Mouse (Mus musculus): Measurements from ENCODE around the gene Vat1. TPM values are rescaled to one million over a fixed set of nuclear protein-coding genes. Genes with fewer than 3 reads are reported as not detected.

Vat1 gene
- polyA plus RNA-seq, 1 experiment from 2014 or later, result 47.6 TPM

DNA sequence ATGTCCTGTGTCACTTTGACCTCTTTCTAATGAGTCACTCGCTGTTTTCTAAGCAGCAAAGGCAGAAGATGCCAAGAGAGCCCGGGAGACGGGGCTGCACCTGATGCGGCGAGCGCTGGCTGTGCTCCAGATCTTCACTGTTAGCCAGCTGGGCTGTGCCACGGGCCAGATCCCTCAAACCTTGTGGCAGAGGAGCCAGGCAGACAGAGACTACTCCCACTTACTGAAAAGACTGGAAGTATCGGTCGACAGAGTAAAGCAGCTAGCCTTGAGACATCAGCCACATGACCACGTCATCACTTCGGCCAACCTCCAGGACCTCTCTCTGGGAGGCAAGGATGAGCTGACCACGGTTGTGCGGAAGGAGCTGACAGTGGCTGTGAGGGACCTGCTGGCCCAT lies 32.6 kb downstream of the Vat1 start:
- H3K4me2 ChIP-seq (replicated peaks; ENCODE audit: low read depth, low read length), result no peak overlapping the region
- H3K27me3 ChIP-seq (ENCODE audit: control insufficient read depth, insufficient read depth, low read length), result no peaks in the 10 kb centered on the region
- peaks cover 41% of the 10 kb centered on the region for H3K36me3 ChIP-seq (ENCODE audit: control insufficient read depth, insufficient read depth, low read length)
- no peak for ATAC-seq (ENCODE audit: insufficient number of reproducible peaks, insufficient read depth, low FRiP score, low read depth)
- H3K4me3 ChIP-seq (ENCODE audit: low read depth, low read length), result no peak overlapping the region
- H3K4me1 ChIP-seq (ENCODE audit: control insufficient read depth, insufficient read depth, low read length), result no peaks in the 10 kb centered on the region
- H3K9me3 ChIP-seq (ENCODE audit: control insufficient read depth, low read depth, low read length), result no peaks in the 10 kb centered on the region
- 85% methylated on average over 13 of the region's 13 CpGs for WGBS
- no peak overlapping the region for H3K27ac ChIP-seq (ENCODE audit: low read length)
- no peak overlapping the region for H3K9ac ChIP-seq (replicated peaks; ENCODE audit: low read depth, low read length)

DNA sequence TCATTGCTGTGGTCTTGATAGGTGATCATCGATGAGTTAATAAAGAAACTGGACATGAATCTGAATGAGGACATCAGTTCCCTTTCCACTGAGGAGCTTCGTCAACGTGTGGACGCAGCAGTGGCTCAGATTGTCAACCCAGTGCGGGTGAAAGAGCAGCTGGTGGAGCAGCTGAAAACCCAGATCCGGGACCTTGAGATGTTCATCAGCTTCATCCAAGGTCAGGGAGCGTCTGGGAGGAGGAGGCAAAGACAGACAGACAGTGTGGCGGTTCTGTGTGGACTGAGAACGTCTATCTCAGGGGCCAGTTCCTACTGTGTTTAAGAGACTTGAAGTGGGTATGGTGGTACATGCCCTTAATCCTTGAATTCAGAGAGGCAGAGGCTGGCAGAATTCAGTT lies 34.7 kb downstream of the Vat1 start:
- H3K27me3 ChIP-seq (ENCODE audit: control insufficient read depth, insufficient read depth, low read length), result no peaks in the 10 kb centered on the region
- peaks cover 41% of the 10 kb centered on the region for H3K36me3 ChIP-seq (ENCODE audit: control insufficient read depth, insufficient read depth, low read length)
- 90% methylated on average over 9 of the region's 9 CpGs for WGBS
- no peak overlapping the region for H3K4me3 ChIP-seq (ENCODE audit: low read depth, low read length)
- H3K4me2 ChIP-seq (replicated peaks; ENCODE audit: low read depth, low read length), result no peak overlapping the region
- H3K4me1 ChIP-seq (ENCODE audit: control insufficient read depth, insufficient read depth, low read length), result peaks cover 8% of the 10 kb centered on the region; the same call in 1 of the 2 replicates
- no peak for ATAC-seq (ENCODE audit: insufficient number of reproducible peaks, insufficient read depth, low FRiP score, low read depth)
- H3K9me3 ChIP-seq (ENCODE audit: control insufficient read depth, low read depth, low read length), result no peaks in the 10 kb centered on the region
- H3K9ac ChIP-seq (replicated peaks; ENCODE audit: low read depth, low read length), result no peak overlapping the region
- no peak overlapping the region for H3K27ac ChIP-seq (ENCODE audit: low read length)

DNA sequence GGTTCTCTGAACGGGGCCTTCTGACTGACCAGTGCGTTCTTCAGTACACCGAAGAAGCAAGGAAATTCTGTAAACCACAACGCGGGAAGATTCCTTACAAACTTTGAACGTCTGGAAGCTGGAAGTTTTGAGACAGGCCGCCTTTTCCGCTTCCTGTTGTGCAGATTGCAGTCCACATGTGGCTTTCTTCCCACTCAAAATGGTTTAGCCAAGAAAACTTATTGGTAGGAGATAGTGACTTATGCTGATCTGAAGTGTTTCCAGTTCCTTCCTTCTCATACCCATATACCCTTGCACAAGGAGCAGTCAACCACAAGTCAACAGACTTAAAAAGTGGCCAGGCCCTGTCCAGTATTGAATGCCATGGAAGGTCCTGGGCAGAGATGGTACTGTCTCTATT lies 39.9 kb downstream of the Vat1 start:
- H3K4me2 ChIP-seq (replicated peaks; ENCODE audit: low read depth, low read length), result peak overlapping the region; percentile 86
- H3K9me3 ChIP-seq (ENCODE audit: control insufficient read depth, low read depth, low read length), result no peaks in the 10 kb centered on the region
- ATAC-seq (ENCODE audit: insufficient number of reproducible peaks, insufficient read depth, low FRiP score, low read depth), result no peak
- H3K9ac ChIP-seq (replicated peaks; ENCODE audit: low read depth, low read length), result no peak overlapping the region; the same call in 1 of the 2 replicates
- peak overlapping the region; percentile 97; the same call in 1 of the 2 replicates for H3K4me3 ChIP-seq (ENCODE audit: low read depth, low read length)
- WGBS, result 60% methylated on average over 8 of the region's 8 CpGs
- H3K4me1 ChIP-seq (ENCODE audit: control insufficient read depth, insufficient read depth, low read length), result peaks cover 19% of the 10 kb centered on the region; the same call in 1 of the 2 replicates
- peaks cover 9% of the 10 kb centered on the region for H3K36me3 ChIP-seq (ENCODE audit: control insufficient read depth, insufficient read depth, low read length)
- no peak overlapping the region for H3K27ac ChIP-seq (ENCODE audit: low read length)
- H3K27me3 ChIP-seq (ENCODE audit: control insufficient read depth, insufficient read depth, low read length), result no peaks in the 10 kb centered on the region

DNA sequence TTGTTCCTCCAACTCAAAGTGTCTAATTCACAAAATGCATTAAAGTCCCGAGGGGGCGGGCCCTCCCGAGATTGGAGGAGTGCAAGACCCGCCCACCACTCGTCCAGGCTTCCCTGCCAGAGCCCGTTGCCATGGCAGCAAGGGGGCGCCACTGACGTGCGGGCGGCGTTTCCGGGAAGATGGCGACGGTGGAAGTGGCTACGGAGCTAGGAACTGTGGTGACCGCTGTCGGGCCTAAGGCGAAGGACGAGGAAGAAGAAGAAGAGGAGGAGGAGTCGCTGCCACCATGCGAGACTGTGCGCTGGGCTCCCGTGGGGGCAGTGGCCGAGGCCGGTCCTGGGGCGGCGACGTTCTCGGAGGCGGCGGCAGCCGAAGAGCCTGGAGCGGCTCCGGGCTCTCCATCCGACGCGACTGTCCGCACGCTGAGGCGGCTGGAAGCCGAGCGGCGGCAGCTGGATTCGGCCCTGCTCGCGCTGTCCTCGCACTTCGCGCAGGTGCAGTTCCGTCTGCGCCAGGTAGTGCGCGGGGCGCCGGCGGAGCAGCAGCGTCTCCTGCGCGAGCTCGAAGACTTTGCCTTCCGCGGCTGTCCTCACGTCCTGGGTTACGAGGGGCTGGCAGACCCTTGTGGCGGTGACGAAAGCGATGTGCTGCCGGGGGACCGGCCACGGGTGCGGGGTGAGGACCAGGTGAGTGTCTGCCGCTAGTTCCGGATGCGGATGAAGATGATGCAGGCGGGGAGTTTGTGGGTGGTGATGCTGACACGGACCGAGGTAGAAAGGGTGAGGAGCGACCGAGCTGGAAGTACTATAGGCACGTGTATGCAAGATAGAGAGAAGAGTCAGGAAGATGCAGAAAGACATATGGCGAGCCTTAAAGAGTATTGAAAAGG lies 40.9 kb downstream of the Vat1 start, which contains the start of the genes Rundc1 and Ptges3l:
TSS of gene Rundc1 (plus strand) at position 161 of the 889 bp plus-strand sequence.
TSS of gene Ptges3l (minus strand) at position 409 of the 889 bp plus-strand sequence.
- under 1% methylated on average over 79 of the region's 81 CpGs for WGBS
- peaks cover 19% of the 10 kb centered on the region; the same call in 1 of the 2 replicates for H3K4me1 ChIP-seq (ENCODE audit: control insufficient read depth, insufficient read depth, low read length)
- H3K27me3 ChIP-seq (ENCODE audit: control insufficient read depth, insufficient read depth, low read length), result no peaks in the 10 kb centered on the region
- peaks cover under 1% of the 10 kb centered on the region for H3K36me3 ChIP-seq (ENCODE audit: control insufficient read depth, insufficient read depth, low read length)
- H3K9ac ChIP-seq (replicated peaks; ENCODE audit: low read depth, low read length), result peak within 1 kb of the TSS; percentile 60
- H3K27ac ChIP-seq (ENCODE audit: low read length), result peak within 1 kb of the TSS; percentile 86
- H3K4me3 ChIP-seq (ENCODE audit: low read depth, low read length), result peak within 1 kb of the TSS; percentile 97
- peak; percentile 90 for ATAC-seq (ENCODE audit: insufficient number of reproducible peaks, insufficient read depth, low FRiP score, low read depth)
- no peaks in the 10 kb centered on the region for H3K9me3 ChIP-seq (ENCODE audit: control insufficient read depth, low read depth, low read length)
- H3K4me2 ChIP-seq (replicated peaks; ENCODE audit: low read depth, low read length), result peak within 1 kb of the TSS; percentile 88

DNA sequence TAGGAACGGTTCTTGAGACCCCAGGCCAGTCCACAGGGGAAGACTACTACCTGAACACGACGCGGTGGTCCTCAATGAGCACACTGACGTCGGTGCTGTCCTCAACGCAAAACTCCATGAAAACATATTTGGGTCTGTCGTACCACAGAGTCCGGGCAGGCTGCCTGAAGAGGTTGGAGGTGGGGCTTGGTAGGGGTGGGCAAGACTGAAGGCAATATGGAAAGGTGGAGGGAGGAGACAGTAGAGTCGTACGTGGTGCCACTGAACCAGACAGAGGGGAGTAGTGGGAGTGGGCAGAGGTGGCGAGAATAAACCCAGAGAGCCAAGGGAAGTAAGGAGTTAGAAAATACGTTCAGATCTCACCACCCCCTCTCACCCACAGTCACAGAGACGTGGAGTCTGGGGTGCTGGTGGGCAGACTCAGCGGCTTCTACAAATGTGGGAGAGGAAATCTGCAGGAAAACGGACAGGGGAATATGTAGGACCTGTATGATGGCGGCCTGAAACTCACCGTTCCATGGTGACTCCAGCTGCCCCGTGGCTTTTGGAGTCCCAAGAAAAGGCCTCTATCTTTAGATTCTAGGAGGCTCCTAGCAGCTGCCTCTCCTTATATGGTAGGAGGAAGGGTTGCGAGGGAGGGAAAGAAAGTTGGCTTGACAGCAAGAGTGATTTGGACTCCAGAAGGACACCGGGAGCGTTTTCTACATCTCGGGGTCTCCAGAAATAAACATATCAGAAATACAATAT lies 41.8 kb downstream of the Vat1 start, which contains the start of gene Gm27029:
TSS of gene Gm27029 (minus strand) at position 692 of the 747 bp plus-strand sequence.
- peak; percentile 63 for ATAC-seq (ENCODE audit: insufficient number of reproducible peaks, insufficient read depth, low FRiP score, low read depth)
- Histone ChIP-seq H3K4me3 (ENCODE audit: low read depth, low read length) (peak within 1 kb of the TSS; percentile 97), H3K4me2 (replicated peaks; ENCODE audit: low read depth, low read length) (peak within 1 kb of the TSS; percentile 88), H3K36me3 (ENCODE audit: control insufficient read depth, insufficient read depth, low read length) (no peaks in the 10 kb centered on the region; the same call in 1 of the 2 replicates), H3K9me3 (ENCODE audit: control insufficient read depth, low read depth, low read length) (no peaks in the 10 kb centered on the region), H3K27me3 (ENCODE audit: control insufficient read depth, insufficient read depth, low read length) (no peaks in the 10 kb centered on the region), H3K4me1 (ENCODE audit: control insufficient read depth, insufficient read depth, low read length) (peaks cover 19% of the 10 kb centered on the region; the same call in 1 of the 2 replicates), H3K9ac (replicated peaks; ENCODE audit: low read depth, low read length) (peak within 1 kb of the TSS; percentile 60), H3K27ac (ENCODE audit: low read length) (peak within 1 kb of the TSS; percentile 86)
- 3% methylated on average over 23 of the region's 23 CpGs for WGBS

DNA sequence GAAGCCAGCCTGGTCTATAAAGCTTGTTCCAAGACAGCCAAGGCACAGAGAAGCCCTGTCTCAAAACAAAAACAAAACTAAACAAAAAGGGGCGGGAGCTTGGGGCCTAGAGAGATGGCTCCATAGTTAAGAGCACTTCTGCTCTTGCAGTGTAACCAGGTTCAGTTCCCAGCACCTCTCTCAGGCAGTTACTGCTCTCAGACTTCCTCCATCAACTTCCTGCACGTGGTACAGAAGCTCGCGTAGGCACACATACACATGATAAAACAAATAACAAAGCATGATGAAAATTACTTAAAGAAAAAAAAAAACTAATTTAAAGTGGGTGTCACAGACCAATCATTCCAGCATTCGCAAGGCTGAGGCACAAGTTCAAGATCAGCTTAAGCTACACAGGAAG lies 45.9 kb downstream of the Vat1 start:
- Histone ChIP-seq H3K27ac (ENCODE audit: low read length) (no peak overlapping the region), H3K4me2 (replicated peaks; ENCODE audit: low read depth, low read length) (no peak overlapping the region), H3K4me1 (ENCODE audit: control insufficient read depth, insufficient read depth, low read length) (peaks cover 12% of the 10 kb centered on the region; the same call in 1 of the 2 replicates), H3K27me3 (ENCODE audit: control insufficient read depth, insufficient read depth, low read length) (no peaks in the 10 kb centered on the region), H3K36me3 (ENCODE audit: control insufficient read depth, insufficient read depth, low read length) (no peaks in the 10 kb centered on the region), H3K9ac (replicated peaks; ENCODE audit: low read depth, low read length) (no peak overlapping the region), H3K9me3 (ENCODE audit: control insufficient read depth, low read depth, low read length) (no peaks in the 10 kb centered on the region), H3K4me3 (ENCODE audit: low read depth, low read length) (no peak overlapping the region)
- WGBS, result 87% methylated on average over 5 of the region's 5 CpGs
- ATAC-seq (ENCODE audit: insufficient number of reproducible peaks, insufficient read depth, low FRiP score, low read depth), result no peak

DNA sequence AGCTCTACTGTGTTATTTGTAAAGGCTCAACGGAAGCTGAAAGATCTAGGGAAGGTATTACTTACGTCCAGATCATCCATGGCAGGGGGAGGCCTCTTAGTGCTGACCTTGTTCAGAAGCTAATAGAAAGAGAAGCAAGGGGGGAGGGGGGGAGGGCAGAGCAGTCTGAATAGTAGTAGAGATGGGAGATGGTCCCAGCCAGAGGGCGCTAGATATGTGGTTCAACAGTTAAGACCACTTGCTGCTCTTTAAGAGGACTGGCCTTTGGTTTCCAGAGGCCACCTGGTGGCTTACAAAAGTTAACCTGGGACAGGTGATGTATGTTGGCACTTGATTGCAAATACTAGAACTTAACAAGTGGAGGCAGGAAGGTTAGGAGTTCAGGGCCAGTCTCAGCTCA lies 46.4 kb downstream of the Vat1 start:
- 28% methylated on average over 3 of the region's 3 CpGs for WGBS
- peaks cover 12% of the 10 kb centered on the region; the same call in 1 of the 2 replicates for H3K4me1 ChIP-seq (ENCODE audit: control insufficient read depth, insufficient read depth, low read length)
- no peaks in the 10 kb centered on the region for H3K27me3 ChIP-seq (ENCODE audit: control insufficient read depth, insufficient read depth, low read length)
- H3K36me3 ChIP-seq (ENCODE audit: control insufficient read depth, insufficient read depth, low read length), result no peaks in the 10 kb centered on the region
- H3K4me2 ChIP-seq (replicated peaks; ENCODE audit: low read depth, low read length), result no peak overlapping the region
- no peak overlapping the region for H3K4me3 ChIP-seq (ENCODE audit: low read depth, low read length)
- no peak overlapping the region for H3K9ac ChIP-seq (replicated peaks; ENCODE audit: low read depth, low read length)
- H3K27ac ChIP-seq (ENCODE audit: low read length), result no peak overlapping the region
- H3K9me3 ChIP-seq (ENCODE audit: control insufficient read depth, low read depth, low read length), result no peaks in the 10 kb centered on the region
- ATAC-seq (ENCODE audit: insufficient number of reproducible peaks, insufficient read depth, low FRiP score, low read depth), result no peak

DNA sequence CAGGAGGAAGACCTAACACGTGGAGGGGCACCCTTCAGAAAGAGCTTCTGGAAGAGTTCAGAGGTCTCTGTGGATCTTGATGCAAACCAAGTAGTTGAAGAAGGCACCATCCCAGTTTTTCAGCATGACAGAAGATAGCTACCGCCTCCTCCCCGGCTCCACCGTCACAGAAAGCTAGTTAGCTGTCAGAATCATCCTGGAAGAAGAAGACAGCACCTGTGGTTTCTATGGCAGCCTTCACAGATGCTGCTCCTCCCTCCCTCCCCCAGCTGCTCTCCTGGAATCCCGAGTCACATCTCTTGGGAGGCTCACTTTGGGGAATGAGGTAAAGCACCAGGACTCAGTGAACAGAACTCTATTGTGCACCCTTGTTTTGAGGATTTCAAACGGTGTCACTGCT lies 47.0 kb downstream of the Vat1 start:
- Histone ChIP-seq H3K9me3 (ENCODE audit: control insufficient read depth, low read depth, low read length) (no peaks in the 10 kb centered on the region), H3K27ac (ENCODE audit: low read length) (no peak overlapping the region), H3K27me3 (ENCODE audit: control insufficient read depth, insufficient read depth, low read length) (no peaks in the 10 kb centered on the region), H3K4me2 (replicated peaks; ENCODE audit: low read depth, low read length) (no peak overlapping the region), H3K4me3 (ENCODE audit: low read depth, low read length) (no peak overlapping the region), H3K36me3 (ENCODE audit: control insufficient read depth, insufficient read depth, low read length) (peaks cover under 1% of the 10 kb centered on the region; the same call in 1 of the 2 replicates), H3K4me1 (ENCODE audit: control insufficient read depth, insufficient read depth, low read length) (peaks cover 11% of the 10 kb centered on the region; the same call in 1 of the 2 replicates), H3K9ac (replicated peaks; ENCODE audit: low read depth, low read length) (no peak overlapping the region)
- no peak for ATAC-seq (ENCODE audit: insufficient number of reproducible peaks, insufficient read depth, low FRiP score, low read depth)
- 48% methylated on average over 6 of the region's 6 CpGs for WGBS
